Mouse (Mus musculus) kidney, postnatal 14 days (tissue): ENCODE results near the gene Tmem229b.
"Not testable (repeated sequence)": the region's sequence is repeated elsewhere in the genome, so short reads cannot be mapped to it uniquely, and the experiment has no call there.

Experiments
- DNase-seq: peaks from one replicate; pipeline ENCODE4 v3.0.0; 2022; ENCODE audit warnings: mixed read lengths

The Tmem229b gene

DNA sequence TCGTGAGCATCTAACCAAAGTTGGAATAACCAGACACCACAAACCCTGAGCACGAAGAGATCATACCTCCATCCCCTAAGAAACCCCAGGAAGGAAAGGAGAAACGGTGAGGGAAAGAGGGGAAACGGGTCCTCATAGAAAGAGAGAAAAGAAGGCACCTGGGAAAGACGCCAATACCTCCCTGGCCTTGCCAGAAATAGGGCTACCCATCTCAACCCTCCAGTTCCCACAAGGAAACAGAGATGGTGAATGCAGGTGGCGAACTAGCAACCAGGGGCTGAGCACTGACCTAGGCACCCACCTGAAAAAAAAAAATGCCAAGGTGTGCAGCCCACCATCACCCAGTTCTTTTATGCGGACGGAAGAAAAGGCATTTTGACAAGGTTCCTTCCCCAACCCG is 1.4 kb downstream of the Tmem229b start:
- no peak for DNase-seq

GRCm38 (mm10) chr12:79005456-79005855 is 2.0 kb downstream of the Tmem229b start:
- no peak for DNase-seq

DNA sequence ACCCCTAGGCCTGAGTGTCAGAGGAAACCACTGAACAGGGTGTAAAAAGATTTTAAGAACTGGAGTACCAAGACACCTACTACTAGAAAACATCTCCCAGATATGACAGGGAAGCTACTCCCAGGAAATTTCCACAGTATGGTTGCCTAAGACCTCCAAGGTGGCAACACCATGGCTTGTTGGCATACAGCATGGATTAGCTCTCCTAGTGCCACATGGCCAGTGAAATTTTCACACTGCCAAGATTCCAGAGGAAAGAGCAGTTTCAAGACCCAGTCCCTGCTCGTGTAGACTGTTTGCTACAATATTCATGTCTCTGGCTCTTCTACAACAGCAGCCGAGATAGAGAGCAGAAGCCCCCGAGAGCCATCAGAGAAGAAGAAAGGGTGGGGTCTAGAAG is 4.4 kb downstream of the Tmem229b start:
- DNase-seq = no peak

GRCm38 (mm10) chr12:79002406-79002805 is 5.0 kb downstream of the Tmem229b start:
- DNase-seq = no peak

GRCm38 (mm10) chr12:78996711-78997110 is 10.7 kb downstream of the Tmem229b start:
- no peak for DNase-seq

DNA sequence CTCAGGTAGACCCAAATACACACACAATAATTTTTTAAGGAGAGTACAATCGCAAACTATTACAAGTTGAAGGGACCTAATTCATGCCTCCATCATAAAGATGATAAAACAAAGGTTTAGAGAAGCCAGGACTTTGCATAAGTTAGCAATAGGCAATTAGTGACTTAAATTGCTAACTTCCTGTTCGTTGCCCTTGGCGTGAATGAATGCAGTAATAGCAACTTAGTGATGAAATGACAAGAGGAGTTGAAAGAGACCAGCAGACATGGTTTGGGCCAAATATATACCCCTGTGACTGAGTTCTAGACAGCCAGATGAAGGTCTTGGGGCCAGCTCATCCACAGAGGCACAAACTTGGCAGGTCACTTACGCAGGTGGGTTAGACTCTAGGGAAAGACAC is 11.2 kb downstream of the Tmem229b start:
- no peak for DNase-seq

- peak; percentile 17 for DNase-seq
These were observed 19.8 kb downstream of the Tmem229b start for GRCm38 (mm10) chr12:78987581-78988081.

DNA sequence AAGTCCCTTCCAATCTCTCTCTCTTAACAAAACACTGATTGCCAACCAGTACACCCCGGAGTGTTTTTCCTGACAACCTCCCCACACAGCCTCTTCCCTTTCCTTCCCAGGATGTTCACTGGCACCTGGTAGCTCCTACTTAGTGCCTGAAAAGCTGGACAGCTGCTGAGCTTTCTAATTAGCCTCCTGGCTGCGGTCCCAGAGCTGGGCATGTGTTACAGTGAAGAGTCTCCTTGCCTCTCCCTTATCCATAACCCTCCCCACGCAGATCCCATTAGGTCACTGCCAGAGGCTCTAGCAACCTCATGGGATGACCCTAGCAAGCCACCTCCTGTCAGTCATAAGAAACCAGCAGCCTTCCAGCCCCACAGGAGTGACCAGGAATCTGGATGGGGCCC is 23.4 kb downstream of the Tmem229b start:
- DNase-seq = peak; percentile 74

DNA sequence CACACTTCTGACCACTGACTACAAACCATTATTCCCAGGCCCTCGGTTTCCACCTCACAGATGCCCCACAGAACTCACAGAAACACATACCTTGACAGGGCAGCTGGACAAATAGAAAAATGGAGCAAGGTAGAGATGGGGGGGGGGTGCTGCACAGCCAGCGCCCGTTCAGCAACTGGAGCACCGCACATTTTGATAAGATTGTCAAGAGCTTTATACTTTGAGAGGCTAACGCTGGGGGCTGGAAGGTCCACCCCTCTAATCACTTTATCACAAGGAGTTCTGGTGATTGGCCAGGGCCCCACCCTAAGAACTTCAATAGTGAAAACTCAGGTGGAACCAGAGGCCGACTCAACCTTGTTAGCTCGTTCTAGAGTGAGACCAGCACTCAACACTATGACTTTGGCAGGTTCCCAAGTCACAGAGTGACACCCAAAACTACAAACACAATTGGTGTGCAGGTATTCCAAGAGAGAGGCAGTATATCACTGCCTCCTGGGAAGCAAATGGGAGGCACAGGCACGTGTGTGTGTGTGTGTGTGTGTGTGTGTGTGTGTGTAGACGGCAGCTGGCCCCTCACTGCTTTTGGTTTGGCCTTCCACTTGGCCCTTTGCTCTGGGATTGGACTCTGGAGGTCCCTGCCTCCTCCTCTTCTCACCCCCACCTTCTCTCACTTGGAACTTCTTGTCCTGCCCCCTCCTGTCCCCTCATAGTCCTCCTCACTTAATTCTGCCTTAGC is 24.0 kb downstream of the Tmem229b start:
- no peak for DNase-seq

- peak; percentile 29 for DNase-seq
These were observed 25.2 kb downstream of the Tmem229b start for GRCm38 (mm10) chr12:78981938-78982825.

DNA sequence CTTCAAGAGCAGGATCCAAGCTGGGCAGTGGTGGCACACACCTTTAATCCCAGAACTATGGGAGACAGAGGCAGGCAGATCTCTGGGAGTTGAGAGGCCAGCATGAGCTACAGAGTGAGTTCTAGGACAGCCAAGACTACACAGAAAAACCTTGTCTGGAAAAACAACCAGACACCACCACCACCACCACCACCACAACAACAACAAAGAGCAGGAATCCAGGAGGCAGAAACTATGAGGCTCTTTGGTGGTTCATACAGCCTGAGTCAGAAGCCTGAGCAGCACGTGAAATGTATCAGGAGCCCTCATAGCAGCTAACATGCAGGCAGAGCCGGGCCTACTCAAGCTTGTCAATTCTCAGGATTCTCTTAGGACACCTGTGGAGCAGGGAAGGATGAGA is 26.3 kb downstream of the Tmem229b start:
- no peak for DNase-seq

DNA sequence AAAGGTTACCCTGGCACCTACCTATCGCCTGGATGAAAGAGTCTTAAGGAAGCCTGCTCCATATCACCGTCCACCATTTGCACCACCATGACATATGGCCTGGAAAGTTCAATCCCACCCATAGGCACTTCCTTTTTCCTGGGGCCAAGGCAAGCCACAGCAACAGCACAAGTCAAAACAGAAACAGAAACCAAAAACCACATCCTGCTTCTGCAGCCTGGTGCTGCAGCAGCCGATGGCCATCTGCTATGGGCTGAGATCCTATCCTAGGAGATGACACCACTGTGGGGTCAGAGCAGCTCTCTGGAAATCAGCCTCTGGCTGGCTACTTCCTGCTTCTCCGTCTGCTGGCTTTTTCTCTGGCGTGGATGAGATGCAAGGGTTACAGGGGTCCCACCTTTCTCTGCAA is 26.7 kb downstream of the Tmem229b start:
- peak; percentile 51 for DNase-seq

DNA sequence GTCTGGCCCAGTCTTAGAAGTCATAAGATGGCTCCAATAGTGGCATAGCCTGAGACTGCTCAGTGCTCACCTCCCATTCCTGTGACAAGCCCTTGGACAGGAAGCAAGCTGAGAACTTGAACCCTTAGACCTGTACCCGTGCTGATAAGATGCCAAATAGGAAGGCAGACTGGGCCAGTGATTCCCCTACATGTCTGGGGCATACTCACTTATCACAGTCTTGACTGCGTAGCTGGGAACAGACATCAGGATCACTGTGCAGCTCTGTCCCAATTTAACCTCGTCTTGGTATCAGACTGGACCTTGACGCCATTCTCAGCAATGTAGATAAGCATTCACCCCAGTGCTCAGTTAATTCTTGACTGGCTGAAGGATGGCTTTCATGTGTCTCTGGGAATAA is 29.9 kb downstream of the Tmem229b start:
- no peak for DNase-seq

DNA sequence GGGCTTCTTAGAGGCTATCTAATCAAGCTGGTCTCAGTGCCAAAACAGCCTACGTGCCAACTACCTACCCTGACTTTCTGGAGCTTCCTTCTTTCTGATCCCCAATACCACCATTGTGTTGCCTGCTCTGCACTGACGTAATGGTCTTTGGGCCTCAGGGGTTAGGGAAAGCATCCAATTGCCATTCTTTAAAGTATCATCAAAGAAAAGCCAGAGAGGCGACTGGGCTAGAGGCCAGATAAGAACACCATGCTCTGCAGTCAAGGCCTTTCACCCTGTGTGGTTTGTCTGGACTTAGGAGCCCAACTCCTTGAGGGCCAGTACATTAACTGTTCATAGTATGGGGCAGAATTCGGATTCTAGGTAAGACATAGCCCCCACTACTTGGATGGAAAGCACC is 30.3 kb downstream of the Tmem229b start:
- DNase-seq = no peak

DNA sequence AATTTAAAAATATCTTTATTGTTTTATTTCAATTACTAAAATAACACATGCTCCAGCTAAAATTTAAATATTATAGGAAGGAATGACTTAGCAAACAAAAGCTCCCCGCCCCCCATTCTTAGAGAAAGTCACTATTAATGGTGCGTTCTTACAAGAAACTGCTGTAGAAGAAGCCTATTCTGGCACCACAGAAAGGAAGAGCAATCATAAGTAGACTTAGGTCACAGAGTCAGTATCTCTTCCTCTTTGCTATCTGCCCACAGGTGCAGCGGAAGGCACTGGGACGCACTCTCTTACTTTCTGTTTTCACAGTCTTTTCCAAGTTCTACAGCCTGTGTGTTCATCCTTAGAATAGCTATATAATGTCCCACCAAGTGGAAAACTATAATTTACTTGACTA is 31.6 kb downstream of the Tmem229b start:
- no peak for DNase-seq

DNA sequence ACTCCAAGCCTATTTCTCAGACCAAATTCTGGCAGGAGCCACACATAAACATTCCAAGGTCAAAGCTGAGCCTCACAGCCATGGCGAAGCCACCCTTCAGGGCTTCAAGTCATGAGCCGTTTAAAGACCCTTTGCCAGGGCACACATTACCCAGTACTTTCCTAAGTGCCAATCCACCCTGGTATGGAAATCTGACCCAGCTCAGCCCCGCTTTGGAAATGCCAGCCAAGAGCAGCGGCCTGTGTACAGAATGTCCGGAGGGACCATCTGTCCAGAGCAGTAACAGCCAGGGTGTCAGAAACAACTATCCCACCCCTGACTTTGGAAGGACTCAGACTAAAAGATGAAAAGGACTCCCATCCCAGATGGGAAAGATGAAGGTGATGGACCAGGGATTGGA is 32.7 kb downstream of the Tmem229b start:
- no peak for DNase-seq

DNA sequence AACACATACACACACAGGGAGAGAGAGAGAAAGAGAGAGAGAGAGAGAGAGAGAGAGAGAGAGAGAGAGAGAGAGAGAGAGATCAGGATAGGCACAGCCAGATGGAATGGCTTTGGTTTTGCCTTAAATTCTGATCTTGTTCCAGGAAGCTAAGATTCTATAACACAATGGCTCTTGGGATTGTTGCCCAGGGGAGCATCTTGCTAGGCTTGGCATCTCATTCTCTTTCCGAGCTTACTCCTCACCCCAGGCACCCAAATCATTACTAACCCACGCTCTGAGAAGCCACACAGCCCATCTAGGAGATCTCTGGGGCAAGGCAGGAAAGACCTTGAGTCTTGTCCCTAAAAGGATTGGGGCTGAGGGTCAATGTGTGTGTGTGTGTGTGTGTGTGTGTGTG is 33.6 kb downstream of the Tmem229b start:
- DNase-seq = no peak

DNA sequence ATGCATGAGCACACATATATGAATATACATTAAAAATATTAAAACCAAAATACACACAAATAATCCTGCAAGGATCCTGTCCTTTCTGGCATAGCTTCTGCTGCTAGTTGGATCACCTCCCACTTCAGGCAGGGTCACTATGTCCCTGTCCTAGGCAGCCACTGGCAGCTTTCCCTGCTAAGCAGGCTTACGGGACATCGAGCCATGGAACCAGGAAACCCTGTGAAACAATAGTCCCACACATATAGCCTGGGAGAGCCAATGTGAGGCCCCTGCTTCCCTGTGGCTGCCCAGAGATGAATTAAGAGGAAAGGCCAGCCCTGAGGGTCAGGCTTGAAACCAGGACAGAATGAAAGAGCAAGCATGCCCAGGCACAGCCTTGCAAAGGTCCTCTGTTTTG is 35.8 kb downstream of the Tmem229b start:
- DNase-seq = no peak

DNA sequence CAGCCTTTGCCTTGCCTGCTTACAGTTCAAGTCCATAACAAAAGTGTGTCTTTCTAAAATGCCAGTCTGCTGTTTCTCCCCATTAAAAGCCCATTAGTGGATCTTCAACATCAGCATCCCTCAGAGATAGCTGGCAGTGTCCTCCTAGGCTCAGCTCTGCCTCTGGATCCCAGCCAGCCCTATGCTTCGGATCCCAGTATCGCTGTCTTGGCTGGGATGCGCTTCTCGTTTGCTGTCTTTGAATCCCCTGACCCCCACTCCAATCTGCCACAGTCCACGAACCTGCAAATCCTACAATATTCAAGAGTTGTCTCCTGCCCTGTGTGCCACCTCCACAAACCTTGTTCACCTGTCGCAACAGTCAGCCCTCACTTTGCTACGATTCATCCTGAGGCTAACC is 36.7 kb downstream of the Tmem229b start:
- DNase-seq = no peak

DNA sequence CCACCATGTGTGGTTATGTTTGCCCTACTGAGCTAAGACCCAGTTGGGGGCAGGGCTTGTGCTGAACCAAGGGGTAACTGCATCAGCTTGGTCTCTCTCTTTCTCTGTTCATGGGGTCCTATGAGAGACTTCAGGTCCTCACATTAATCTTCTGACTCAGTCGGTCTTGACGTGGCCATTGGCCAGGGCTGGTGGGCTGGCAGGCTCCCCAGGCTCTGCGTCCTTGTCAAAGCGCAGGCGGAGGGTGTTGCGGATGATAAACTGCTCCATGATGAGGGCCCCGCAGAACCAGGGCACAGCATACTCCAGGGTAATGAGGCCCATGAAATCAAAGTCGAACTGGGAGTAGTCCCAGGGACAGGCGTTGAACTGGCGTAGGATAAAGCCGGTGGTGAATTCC is 42.9 kb downstream of the Tmem229b start:
- DNase-seq = not testable (repeated sequence)

DNA sequence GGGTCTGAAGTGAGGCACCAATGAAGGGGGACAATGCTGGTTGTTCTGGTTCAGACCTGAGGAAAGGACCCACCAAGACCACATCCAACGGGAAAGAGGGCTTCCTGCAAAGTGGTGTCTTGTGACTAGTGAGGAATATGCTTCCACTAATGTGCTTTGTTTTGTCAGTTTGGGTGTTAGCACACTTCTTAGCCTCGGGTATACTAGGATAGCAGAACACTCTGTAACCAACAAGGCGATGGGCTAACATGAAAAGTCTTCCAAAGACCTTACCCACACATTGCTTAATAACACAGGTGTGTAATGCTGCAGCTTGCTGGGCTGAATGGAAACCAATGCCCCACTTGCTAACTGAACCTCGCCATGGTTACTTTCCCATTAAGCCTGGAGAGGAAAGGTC is 51.0 kb downstream of the Tmem229b start:
- no peak for DNase-seq

- DNase-seq = no peak
These were observed 54.9 kb downstream of the Tmem229b start for GRCm38 (mm10) chr12:78952484-78952883.

- no peak for DNase-seq
These were observed 55.4 kb downstream of the Tmem229b start for GRCm38 (mm10) chr12:78952053-78952452.

DNA sequence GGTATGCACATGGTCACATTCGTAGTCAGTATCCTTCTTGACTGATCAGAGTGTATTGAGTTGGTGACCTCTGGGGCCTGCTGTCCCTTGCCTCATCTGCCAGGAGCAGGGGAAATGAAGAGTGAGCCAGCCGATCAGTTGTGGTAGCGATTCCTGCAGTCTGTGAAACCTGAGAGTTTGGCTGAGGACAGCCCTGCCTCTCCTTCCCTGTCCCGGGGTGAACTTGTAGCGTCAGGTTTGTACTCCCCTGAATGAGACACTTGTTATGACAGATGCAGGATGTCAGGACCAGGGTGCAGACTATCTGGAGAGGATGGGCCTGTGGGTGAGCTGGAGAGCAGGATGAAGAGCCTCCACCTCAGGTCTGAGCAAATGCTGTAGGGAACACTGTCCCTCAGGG is 59.8 kb downstream of the Tmem229b start:
- no peak for DNase-seq
